Mouse (Mus musculus) kidney, adult 2 months (tissue): ENCODE measurements around the gene 1700021F07Rik. TPM values are rescaled to one million over a fixed set of nuclear protein-coding genes. Genes with fewer than 3 reads are reported as not detected.

ENCODE experiments used
- DNase-seq: peaks from one replicate; pipeline ENCODE4 v3.0.0; 2021
- H3K27ac ChIP-seq: fragments of 200-500 bp; 2 replicates; pipeline ENCODE4 v1.5.1; 2012; ENCODE audit warnings: low read depth, low read length, control low read depth, inconsistent platforms; ENCODE audit not compliant: insufficient read depth
- H3K27me3 ChIP-seq: fragments of 200-500 bp; replicated peaks from 2 replicates; pipeline ENCODE4 v1.6.1; 2012; ENCODE audit warnings: mild to moderate bottlenecking, moderate library complexity, low read length, inconsistent platforms; ENCODE audit not compliant: control insufficient read depth, insufficient read depth
- H3K36me3 ChIP-seq: fragments of 200-500 bp; 2 replicates; pipeline ENCODE4 v1.6.1; 2012; ENCODE audit warnings: mild to moderate bottlenecking, moderate library complexity, low read length, inconsistent platforms; ENCODE audit not compliant: control insufficient read depth, insufficient read depth
- H3K4me1 ChIP-seq: fragments of 200-500 bp; 2 replicates; pipeline ENCODE4 v1.6.1; 2011; ENCODE audit warnings: low read length; ENCODE audit not compliant: control insufficient read depth, insufficient read depth
- H3K4me3 ChIP-seq: fragments of 200-500 bp; 2 replicates; pipeline ENCODE4 v1.5.1; 2011; ENCODE audit warnings: mild to moderate bottlenecking, low read depth, low read length, control low read depth; ENCODE audit not compliant: insufficient read depth
- CTCF ChIP-seq: fragments of 200-500 bp; conservative IDR thresholded peaks from 2 replicates; pipeline ENCODE4 v1.5.1; 2011; ENCODE audit warnings: low read depth, mild to moderate bottlenecking, control low read depth, low read length, moderate library complexity, mixed read lengths; ENCODE audit not compliant: insufficient read depth, insufficient read length
- POLR2A ChIP-seq: fragments of 200-500 bp; IDR thresholded peaks from one replicate; pipeline ENCODE4 v1.6.1; 2011; ENCODE audit warnings: low read depth, low read length, control low read depth
- WGBS: fragments of 180-500 bp; shearing (Covaris S2); methylation state at CpG from one replicate; pipeline ENCODE4 v1.1.7; 2018; 5-methylcytosine and 5-hydroxymethylcytosine counted together
- polyA plus RNA-seq: library from polyadenylated mRNA; depleted of rRNA; stranded (reverse); fragments of >200 nt; gene quantifications from 2 replicates; pipeline ENCODE4 v1.2.3, GENCODE M21; 2012; rRNA removed

The 1700021F07Rik gene
- polyA plus RNA-seq, 1 experiment = not detected

- Histone ChIP-seq H3K4me3 (no peak overlapping the region), H3K36me3 (no peaks in the 10 kb centered on the region), H3K27me3 (no peaks in the 10 kb centered on the region), H3K27ac (no peak overlapping the region), H3K4me1 (no peaks in the 10 kb centered on the region)
- TF ChIP-seq POLR2A (no peak), CTCF (peak; percentile 86)
- DNase-seq = peak; percentile 63
- WGBS = 43% methylated on average over 5 of the region's 5 CpGs
Measured at GRCm38 (mm10) chr2:173561851-173562442, 39.6 kb downstream of the 1700021F07Rik start.

DNA sequence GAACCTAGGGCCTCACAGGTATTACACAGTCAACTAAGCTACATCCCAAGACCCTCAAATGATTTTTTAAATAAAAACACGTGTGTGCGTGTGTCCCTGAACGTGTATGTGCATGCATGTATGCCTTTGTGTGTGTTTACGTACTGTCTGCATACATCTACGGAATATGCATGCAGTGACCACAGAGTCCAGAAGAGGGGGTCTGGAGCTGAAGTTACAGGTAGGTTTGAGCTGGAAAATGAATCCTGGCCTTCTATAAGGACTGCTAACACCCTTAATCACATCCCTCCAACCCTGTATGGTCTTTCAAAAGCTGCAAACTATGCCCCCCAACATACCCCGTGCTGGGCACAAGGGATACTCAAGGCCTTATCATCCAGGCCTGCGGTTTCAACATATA lies 41.0 kb downstream of the 1700021F07Rik start:
- Histone ChIP-seq H3K4me1 (no peaks in the 10 kb centered on the region), H3K4me3 (no peak overlapping the region), H3K27ac (no peak overlapping the region), H3K27me3 (no peaks in the 10 kb centered on the region), H3K36me3 (no peaks in the 10 kb centered on the region)
- TF ChIP-seq CTCF (no peak), POLR2A (no peak)
- 80% methylated on average over 7 of the region's 7 CpGs for WGBS
- no peak for DNase-seq

- no peaks in the 10 kb centered on the region for H3K27me3 ChIP-seq
- no peak for TF ChIP-seq CTCF
- TF ChIP-seq POLR2A = no peak
- no peak overlapping the region for H3K27ac ChIP-seq
- H3K36me3 ChIP-seq = no peaks in the 10 kb centered on the region
- DNase-seq = peak; percentile 32
- 49% methylated on average over 9 of the region's 9 CpGs for WGBS
- no peaks in the 10 kb centered on the region for H3K4me1 ChIP-seq
- no peak overlapping the region for H3K4me3 ChIP-seq
Measured at GRCm38 (mm10) chr2:173564179-173564578, 41.8 kb downstream of the 1700021F07Rik start.

Other genes starting within 250 kb of the 1700021F07Rik start
- 35.6 and 44.7 TPM in 2 replicates for gene Pmepa1, start 246.1 kb upstream of the 1700021F07Rik start, polyA plus RNA-seq
- 0.09 and 0.22 TPM in 2 replicates for gene Ankrd60, start 55.8 kb downstream of the 1700021F07Rik start, polyA plus RNA-seq
- 24.4 and 28.2 TPM in 2 replicates for gene Rab22a, start 137.2 kb downstream of the 1700021F07Rik start, polyA plus RNA-seq
- not detected in 2 replicates for gene 1700010B08Rik, start 196.8 kb downstream of the 1700021F07Rik start, polyA plus RNA-seq
- 18.9 and 21.3 TPM in 2 replicates for gene Vapb, start 214.9 kb downstream of the 1700021F07Rik start, polyA plus RNA-seq